Mouse (Mus musculus) bone marrow, adult 2 months (tissue): ENCODE results near the gene 1700013H16Rik.

ENCODE experiments used
- CTCF ChIP-seq: fragments of 200-500 bp; IDR thresholded peaks from 2 replicates; pipeline ENCODE4 v1.5.1; 2011; ENCODE audit warnings: low read length, control low read depth; ENCODE audit not compliant: control insufficient read depth, insufficient read depth
- POLR2A ChIP-seq: fragments of 200-500 bp; IDR thresholded peaks from 2 replicates; pipeline ENCODE4 v1.6.1; 2011; ENCODE audit warnings: low read depth, mild to moderate bottlenecking, control low read depth, low read length, borderline replicate concordance; ENCODE audit not compliant: control insufficient read depth

DNA sequence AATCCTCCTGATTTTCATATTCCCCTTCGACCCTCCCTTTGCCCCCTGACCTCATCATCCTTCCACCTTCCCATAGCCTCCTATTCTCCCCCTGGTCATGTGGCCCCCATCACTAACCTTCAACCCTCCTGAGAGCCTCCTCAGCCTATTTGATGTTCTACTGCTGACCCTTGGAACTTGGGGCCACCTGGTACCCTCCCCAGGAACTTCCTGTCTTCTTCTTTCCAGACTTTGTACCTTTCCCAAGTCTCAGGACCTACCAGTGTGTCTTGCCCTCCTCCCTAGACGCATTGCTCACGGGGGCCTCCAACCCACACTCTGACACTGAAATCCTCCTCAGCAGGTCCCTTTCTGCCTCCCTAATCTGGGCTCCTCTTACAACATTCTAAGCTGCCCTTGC lies 55.0 kb downstream of the 1700013H16Rik start:
- TF ChIP-seq CTCF (no peak), POLR2A (no peak)
